Mouse (Mus musculus) intestine, postnatal 0 days (tissue): ENCODE data around the gene Mgea5. TPM values are rescaled to one million over a fixed set of nuclear protein-coding genes. Genes with fewer than 3 reads are reported as not detected.
A peak's percentile ranks its signal among the peaks of the same experiment; 100 is the strongest.

ENCODE experiments used
- ATAC-seq: fragments of 200-750 bp; cut with Nextera tagmentation; 2 replicates; pipeline ENCODE4 v1.8.0; 2017; ENCODE audit warnings: mild to moderate bottlenecking, moderate TSS enrichment, moderate library complexity
- H3K27ac ChIP-seq: fragments of 300-500 bp; sonication (generic); 2 replicates; pipeline ENCODE4 v1.5.1; 2014; ENCODE audit warnings: mild to moderate bottlenecking, low read depth, low read length, moderate library complexity
- H3K27me3 ChIP-seq: fragments of 300-500 bp; sonication (generic); replicated peaks from 2 replicates; pipeline ENCODE4 v1.6.1; 2014; ENCODE audit warnings: low read length, mixed read lengths; ENCODE audit not compliant: control insufficient read depth, insufficient read depth
- H3K36me3 ChIP-seq: fragments of 300-500 bp; sonication (generic); 2 replicates; pipeline ENCODE4 v1.6.1; 2014; ENCODE audit warnings: mild to moderate bottlenecking, moderate library complexity; ENCODE audit not compliant: control insufficient read depth, insufficient read depth
- H3K4me1 ChIP-seq: fragments of 300-500 bp; sonication (generic); replicated peaks from 2 replicates; pipeline ENCODE4 v1.6.1; 2014; ENCODE audit warnings: antibody characterized with exemption, low read length, mixed read lengths; ENCODE audit not compliant: control insufficient read depth, insufficient read depth
- H3K4me2 ChIP-seq: fragments of 300-500 bp; sonication (generic); replicated peaks from 2 replicates; pipeline ENCODE4 v1.6.1; 2014; ENCODE audit warnings: low read depth, mild to moderate bottlenecking, moderate library complexity
- H3K4me3 ChIP-seq: fragments of 300-500 bp; sonication (generic); 2 replicates; pipeline ENCODE4 v1.5.1; 2014; ENCODE audit warnings: low read depth, low read length
- H3K9ac ChIP-seq: fragments of 300-500 bp; sonication (generic); 2 replicates; pipeline ENCODE4 v1.6.1; 2014; ENCODE audit warnings: mild to moderate bottlenecking, low read depth, low read length
- H3K9me3 ChIP-seq: fragments of 300-500 bp; sonication (generic); 2 replicates; pipeline ENCODE4 v1.6.1; 2016; ENCODE audit warnings: mixed run types; ENCODE audit not compliant: control insufficient read depth
- CTCF ChIP-seq: sonication (generic); IDR thresholded peaks from 2 replicates; pipeline ENCODE4 v1.5.1; 2016; ENCODE audit warnings: low read depth, mild to moderate bottlenecking, control low read depth, antibody characterized with exemption, moderate library complexity
- WGBS: fragments of 180-500 bp; shearing (Covaris S2); extraction: QIAGEN DNeasy Blood & Tissue Kit; methylation state at CpG from one replicate; pipeline ENCODE4 v1.1.7; 2014; 5-methylcytosine and 5-hydroxymethylcytosine counted together
- polyA plus RNA-seq: library from polyadenylated mRNA; unstranded; fragments of >200 nt; fragmentation: Nextera tagmentation; extraction: Ambion mirVana; gene quantifications from 2 replicates; pipeline ENCODE4 v1.2.1, GENCODE M21; 2015

Mgea5 gene
- polyA plus RNA-seq, 1 experiment from 2014 or later = 18.2 TPM

DNA sequence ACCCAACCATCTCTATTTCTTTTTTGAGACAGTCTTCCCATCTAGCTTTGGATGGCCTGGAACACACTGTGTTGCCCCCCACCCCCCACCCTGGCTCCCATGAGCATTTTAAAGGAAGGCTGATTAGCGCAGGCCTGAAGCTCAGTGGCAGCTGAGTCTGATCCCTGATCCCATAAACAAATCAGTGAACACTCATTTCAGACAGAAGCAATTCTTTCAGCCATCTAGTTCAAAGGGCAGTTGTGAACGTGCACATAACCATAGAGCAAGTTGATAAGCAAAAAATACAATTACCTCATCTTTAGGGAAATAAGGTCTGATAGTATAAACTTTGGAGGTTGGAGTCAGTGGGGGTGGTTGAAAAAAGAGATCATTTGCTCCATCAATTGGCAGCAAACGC, 22.8 kb downstream of the Mgea5 start:
- TF ChIP-seq CTCF = no peak
- Histone ChIP-seq H3K9me3 (no peaks in the 10 kb centered on the region), H3K9ac (no peak overlapping the region), H3K27ac (peak overlapping the region; percentile 15; the same call in 1 of the 2 replicates), H3K36me3 (peaks cover 80% of the 10 kb centered on the region), H3K4me2 (no peak overlapping the region), H3K4me1 (no peaks in the 10 kb centered on the region), H3K27me3 (no peaks in the 10 kb centered on the region), H3K4me3 (no peak overlapping the region)
- peak; percentile 57; the same call in 1 of the 2 replicates for ATAC-seq
- 50% methylated on average over 3 of the region's 3 CpGs for WGBS

- Histone ChIP-seq H3K9ac (no peak overlapping the region), H3K27ac (no peak overlapping the region), H3K4me2 (no peak overlapping the region), H3K27me3 (no peaks in the 10 kb centered on the region), H3K4me3 (no peak overlapping the region), H3K9me3 (no peaks in the 10 kb centered on the region), H3K4me1 (no peaks in the 10 kb centered on the region), H3K36me3 (peaks cover 82% of the 10 kb centered on the region)
- no peak for ATAC-seq
- TF ChIP-seq CTCF = no peak
- 83% methylated on average over 5 of the region's 5 CpGs for WGBS
Observed at GRCm38 (mm10) chr19:45758671-45759070, 25.0 kb downstream of the Mgea5 start.

GRCm38 (mm10) chr19:45753551-45753950, 30.1 kb downstream of the Mgea5 start:
- no peak overlapping the region for H3K4me3 ChIP-seq
- no peaks in the 10 kb centered on the region for H3K4me1 ChIP-seq
- no peaks in the 10 kb centered on the region for H3K9me3 ChIP-seq
- no peak overlapping the region for H3K27ac ChIP-seq
- peaks cover 57% of the 10 kb centered on the region for H3K36me3 ChIP-seq
- H3K4me2 ChIP-seq = no peak overlapping the region
- no peak overlapping the region for H3K9ac ChIP-seq
- 79% methylated on average over 3 of the region's 3 CpGs for WGBS
- no peak for TF ChIP-seq CTCF
- H3K27me3 ChIP-seq = no peaks in the 10 kb centered on the region
- ATAC-seq = no peak

DNA sequence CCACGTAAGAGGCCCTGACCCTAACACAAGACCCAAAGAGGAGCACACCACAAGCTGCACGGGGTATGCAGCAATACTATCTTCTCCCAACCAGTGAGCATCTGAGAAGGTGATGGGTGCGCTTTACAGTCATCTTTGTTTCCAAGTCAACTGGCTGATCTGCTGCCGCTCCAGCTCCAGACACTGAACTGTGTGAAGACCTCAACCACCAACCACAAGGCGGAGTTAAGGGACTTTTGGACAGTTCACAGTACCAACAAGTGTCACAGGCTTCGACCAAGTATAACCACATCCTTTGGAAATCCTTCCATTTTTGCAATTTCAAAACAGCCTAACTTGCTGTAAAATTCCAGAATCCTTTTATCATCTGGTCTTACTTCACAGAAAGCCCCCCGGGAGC, 31.8 kb downstream of the Mgea5 start:
- ATAC-seq = no peak
- Histone ChIP-seq H3K9me3 (no peaks in the 10 kb centered on the region), H3K4me1 (no peaks in the 10 kb centered on the region), H3K4me3 (no peak overlapping the region), H3K36me3 (peaks cover 41% of the 10 kb centered on the region), H3K27me3 (no peaks in the 10 kb centered on the region), H3K4me2 (no peak overlapping the region), H3K27ac (no peak overlapping the region), H3K9ac (no peak overlapping the region)
- 92% methylated on average over 7 of the region's 7 CpGs for WGBS
- TF ChIP-seq CTCF = no peak

GRCm38 (mm10) chr19:45749243-45750043, 34.2 kb downstream of the Mgea5 start, which contains the start of gene Npm3:
TSS of gene Npm3 (minus strand) at chr19:45749591.
- Histone ChIP-seq H3K4me1 (peaks cover 3% of the 10 kb centered on the region; the same call in 1 of the 2 replicates), H3K9ac (peak within 1 kb of the TSS; percentile 74), H3K36me3 (peaks cover 25% of the 10 kb centered on the region), H3K4me2 (peak within 1 kb of the TSS; percentile 96), H3K9me3 (no peaks in the 10 kb centered on the region), H3K4me3 (peak within 1 kb of the TSS; percentile 79), H3K27ac (no peak within 1 kb of the TSS), H3K27me3 (peaks cover 17% of the 10 kb centered on the region)
- ATAC-seq = peak; percentile 74
- under 1% methylated on average over 59 of the region's 60 CpGs for WGBS
- no peak for TF ChIP-seq CTCF

GRCm38 (mm10) chr19:45748691-45749242, 34.9 kb downstream of the Mgea5 start:
- H3K27ac ChIP-seq = no peak overlapping the region
- peaks cover 23% of the 10 kb centered on the region for H3K27me3 ChIP-seq
- ATAC-seq = peak; percentile 12; the same call in 1 of the 2 replicates
- peak overlapping the region; percentile 74 for H3K9ac ChIP-seq
- TF ChIP-seq CTCF = no peak
- H3K9me3 ChIP-seq = no peaks in the 10 kb centered on the region
- under 1% methylated on average over 33 of the region's 33 CpGs for WGBS
- H3K4me3 ChIP-seq = peak overlapping the region; percentile 79
- H3K36me3 ChIP-seq = peaks cover 19% of the 10 kb centered on the region
- H3K4me2 ChIP-seq = peak overlapping the region; percentile 96
- peaks cover 3% of the 10 kb centered on the region; the same call in 1 of the 2 replicates for H3K4me1 ChIP-seq
